ENCODE assay signal across 8 mouse cellular contexts in the genomic region with DNA sequence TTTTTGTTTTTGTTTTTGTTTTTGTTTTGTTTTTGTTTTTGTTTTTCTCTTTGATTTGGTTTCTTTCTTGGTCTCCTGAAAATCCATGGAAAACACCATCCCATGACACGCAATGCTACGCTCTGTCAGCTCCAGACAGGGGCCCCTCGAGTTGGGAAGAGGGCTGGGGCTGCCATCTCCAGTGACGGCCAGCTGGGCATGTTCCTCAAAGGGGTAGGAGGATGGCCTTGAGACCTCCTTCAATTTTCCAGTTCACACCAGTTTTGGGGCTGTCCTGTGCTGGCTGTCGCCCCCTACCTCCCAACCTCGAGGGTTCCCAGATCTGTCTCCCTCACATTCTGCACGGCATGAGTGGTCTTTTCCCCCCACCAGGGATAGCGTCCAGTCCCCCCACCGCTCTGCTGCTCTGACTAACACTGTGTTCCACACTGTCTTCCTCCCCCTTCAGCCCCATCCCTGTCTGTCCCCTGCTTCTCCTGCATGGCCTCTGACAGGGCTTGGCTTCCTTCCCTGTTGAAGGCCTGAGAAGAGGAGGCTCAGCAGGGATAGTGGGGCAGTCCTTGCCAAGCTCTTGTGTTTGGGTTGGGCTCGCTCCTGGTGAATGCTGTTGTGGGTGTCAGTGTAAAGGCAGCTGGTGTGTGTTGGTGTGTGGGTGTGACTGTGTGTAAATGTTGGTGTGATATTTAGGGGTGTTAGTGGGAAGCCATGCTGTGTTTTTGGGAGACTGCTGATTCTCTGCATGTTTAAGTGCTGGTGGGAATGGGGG. TPM values are rescaled to one million over a fixed set of nuclear protein-coding genes. Genes with fewer than 3 reads are reported as not detected.
DNase-seq lines count a peak whose midpoint lies in the region; ATAC-seq lines count a peak whose summit lies in the region.

No protein-coding gene starts in this region.

- no peak overlapping the region for H3K4me3 ChIP-seq in heart, embryonic 12.5 days
- H3K4me3 ChIP-seq in hindbrain, embryonic 13.5 days: no peak overlapping the region
- no peak overlapping the region for H3K4me3 ChIP-seq in midbrain, embryonic 14.5 days (replicated peaks; ENCODE audit: low read depth, low read length)
- no peak overlapping the region for H3K4me3 ChIP-seq in liver, embryonic 12.5 days

- H3K9ac ChIP-seq in heart, embryonic 12.5 days: no peak overlapping the region
- peak overlapping the region; percentile 11; the same call in 1 of the 2 replicates for H3K9ac ChIP-seq in hindbrain, embryonic 13.5 days
- H3K9ac ChIP-seq in midbrain, embryonic 14.5 days (replicated peaks; ENCODE audit: low read length): peak overlapping the region; percentile 24; the same call in 1 of the 2 replicates
- no peak overlapping the region for H3K9ac ChIP-seq in liver, embryonic 12.5 days

- H3K27ac ChIP-seq in heart, embryonic 12.5 days (ENCODE audit: poor library complexity, severe bottlenecking): no peak overlapping the region
- peak overlapping the region; percentile 81 for H3K27ac ChIP-seq in hindbrain, embryonic 13.5 days
- H3K27ac ChIP-seq in midbrain, embryonic 14.5 days (replicated peaks; ENCODE audit: low read depth, low read length): peak overlapping the region; percentile 71
- no peak overlapping the region for H3K27ac ChIP-seq in liver, embryonic 12.5 days

- DNase-seq in heart, adult 8-10 months (ENCODE audit: low spot score): no peak
- peak; percentile 91 for DNase-seq in brain, adult 2 months (ENCODE audit: low read depth, low spot score)
- DNase-seq in midbrain, embryonic 14.5 days: peak; percentile 26
- no peak for DNase-seq in adrenal gland, postnatal 25 days
- no peak for DNase-seq in kidney, postnatal 14 days

- WGBS in heart, embryonic 12.5 days: 49% methylated on average over 10 of the region's 10 CpGs
- WGBS in hindbrain, embryonic 13.5 days: 37% methylated on average over 10 of the region's 10 CpGs
- 38% methylated on average over 10 of the region's 10 CpGs for WGBS in midbrain, embryonic 14.5 days
- WGBS in liver, embryonic 12.5 days (ENCODE audit: insufficient replicate concordance): 51% methylated on average over 10 of the region's 10 CpGs

- H3K4me1 ChIP-seq in heart, embryonic 12.5 days (replicated peaks): no peaks in the 10 kb centered on the region; the same call in 1 of the 2 replicates
- H3K4me1 ChIP-seq in hindbrain, embryonic 13.5 days (replicated peaks): peaks cover 43% of the 10 kb centered on the region
- peaks cover 32% of the 10 kb centered on the region for H3K4me1 ChIP-seq in midbrain, embryonic 14.5 days (ENCODE audit: control insufficient read depth, insufficient read depth, low read length)
- peaks cover 6% of the 10 kb centered on the region; the same call in 1 of the 2 replicates for H3K4me1 ChIP-seq in liver, embryonic 12.5 days

- peaks cover 19% of the 10 kb centered on the region for H3K27me3 ChIP-seq in heart, embryonic 12.5 days (replicated peaks)
- H3K27me3 ChIP-seq in hindbrain, embryonic 13.5 days: no peaks in the 10 kb centered on the region
- no peaks in the 10 kb centered on the region for H3K27me3 ChIP-seq in midbrain, embryonic 14.5 days (ENCODE audit: control insufficient read depth, insufficient read depth, low read length)
- H3K27me3 ChIP-seq in liver, embryonic 12.5 days (replicated peaks): peaks cover 9% of the 10 kb centered on the region; the same call in 1 of the 2 replicates

- no peak overlapping the region for H3K4me2 ChIP-seq in heart, embryonic 12.5 days
- no peak overlapping the region for H3K4me2 ChIP-seq in hindbrain, embryonic 13.5 days
- no peak overlapping the region for H3K4me2 ChIP-seq in midbrain, embryonic 14.5 days (ENCODE audit: low read length)
- no peak overlapping the region for H3K4me2 ChIP-seq in liver, embryonic 12.5 days

- H3K9me3 ChIP-seq in heart, embryonic 12.5 days (replicated peaks): peaks cover 6% of the 10 kb centered on the region
- no peaks in the 10 kb centered on the region for H3K9me3 ChIP-seq in hindbrain, embryonic 13.5 days
- no peaks in the 10 kb centered on the region for H3K9me3 ChIP-seq in midbrain, embryonic 14.5 days (ENCODE audit: control insufficient read depth, low read length)
- H3K9me3 ChIP-seq in liver, embryonic 12.5 days (replicated peaks): 0 out of 2 replicates have a peak, but pooled peaks cover 3% of the 10 kb centered on the region

- ATAC-seq in heart, embryonic 12.5 days (ENCODE audit: insufficient number of reproducible peaks, low FRiP score): peak; percentile 29; the same call in 1 of the 2 replicates
- peak; percentile 70 for ATAC-seq in hindbrain, embryonic 13.5 days (ENCODE audit: low FRiP score)
- peak; percentile 51; the same call in 1 of the 2 replicates for ATAC-seq in midbrain, embryonic 14.5 days (ENCODE audit: low FRiP score, low TSS enrichment)
- ATAC-seq in liver, embryonic 12.5 days: no peak

- no peaks in the 10 kb centered on the region for H3K36me3 ChIP-seq in heart, embryonic 12.5 days
- peaks cover 13% of the 10 kb centered on the region for H3K36me3 ChIP-seq in hindbrain, embryonic 13.5 days
- peaks cover 12% of the 10 kb centered on the region for H3K36me3 ChIP-seq in midbrain, embryonic 14.5 days (ENCODE audit: control insufficient read depth, insufficient read depth, low read length)
- H3K36me3 ChIP-seq in liver, embryonic 12.5 days: no peaks in the 10 kb centered on the region

RNA-seq across cellular contexts. Expression of a gene that starts 46.0 kb away (rescaled TPM):
- 0.26 and 0.52 TPM in 2 replicates for polyA plus RNA-seq in heart, embryonic 12.5 days (2016; fragmentation: Nextera tagmentation; extraction: Ambion mirVana)
- total RNA-seq in heart, adult 8-10 months (2022): 1 to 10 TPM; 3.3 to 6.8 (median 4.1) TPM
- 23.5 and 27.7 TPM in 2 replicates for polyA plus RNA-seq in hindbrain, embryonic 13.5 days (2015; fragmentation: Nextera tagmentation; extraction: Ambion mirVana)
- polyA plus RNA-seq in midbrain, embryonic 14.5 days (2014; fragmentation: Nextera tagmentation; extraction: Ambion mirVana): 54.1 and 105 TPM in 2 replicates
- total RNA-seq in adrenal gland, postnatal 25 days (2021): 11.1 and 12.7 TPM in 2 replicates
- 0.83 and 0.85 TPM in 2 replicates for polyA plus RNA-seq in liver, embryonic 12.5 days (2016; fragmentation: Nextera tagmentation; extraction: Ambion mirVana)

Comparison
In these comparisons a context has a peak if more than half of its experiments do, and no peak if none do; other contexts are left out.
1. H3K27ac ChIP-seq: peak in hindbrain, embryonic 13.5 days (single experiment) and midbrain, embryonic 14.5 days (single experiment); none in heart, embryonic 12.5 days (single experiment) and liver, embryonic 12.5 days (single experiment).
2. H3K9ac ChIP-seq: peak in hindbrain, embryonic 13.5 days (single experiment) and midbrain, embryonic 14.5 days (single experiment); none in heart, embryonic 12.5 days (single experiment) and liver, embryonic 12.5 days (single experiment).
3. DNase-seq: peak in brain, adult 2 months (single experiment) and midbrain, embryonic 14.5 days (single experiment); none in heart, adult 8-10 months (single experiment), adrenal gland, postnatal 25 days (single experiment) and kidney, postnatal 14 days (single experiment).
4. RNA of a gene that starts 46.0 kb away (polyA plus RNA-seq): 54.1 to 105 TPM in midbrain, embryonic 14.5 days and 23.5 to 27.7 TPM in hindbrain, embryonic 13.5 days; 0.83 to 0.85 TPM in liver, embryonic 12.5 days and 0.26 to 0.52 TPM in heart, embryonic 12.5 days; every median in the first group is over 10 times any median in the second.